Mouse (Mus musculus) CH12.LX (cell line): ENCODE measurements around the gene Bdp1. TPM values are rescaled to one million over a fixed set of nuclear protein-coding genes. Genes with fewer than 3 reads are reported as not detected.
A peak's percentile ranks its signal among the peaks of the same experiment; 100 is the strongest.

ENCODE experiments used
- DNase-seq: peaks from one replicate; pipeline ENCODE4 v3.0.0-alpha.2; 2013; ENCODE audit errors: extremely low read depth
- H3K27ac ChIP-seq: 2 replicates; pipeline ENCODE4 v1.5.1; 2012; ENCODE audit warnings: low read depth, mild to moderate bottlenecking, control low read depth, moderate library complexity; ENCODE audit not compliant: insufficient read depth
- H3K27me3 ChIP-seq: replicated peaks from 2 replicates; pipeline ENCODE3; 2012; ENCODE audit warnings: inconsistent platforms
- H3K36me3 ChIP-seq, 2 experiments: replicated peaks in 1 of 2; 2 replicates each; pipeline versions ENCODE3 to v1.6.1; 2012; ENCODE audit warnings: inconsistent platforms in 1 of 2, low read length in 1 of 2, mild to moderate bottlenecking in 1 of 2, mixed read lengths in 1 of 2, moderate library complexity in 1 of 2; ENCODE audit not compliant: control insufficient read depth in 1 of 2, insufficient read depth in 1 of 2
- H3K4me1 ChIP-seq, 2 experiments: 2 replicates each; pipeline ENCODE4 v1.6.1; 2012; ENCODE audit warnings: inconsistent platforms in 1 of 2, moderate library complexity in 1 of 2; ENCODE audit not compliant: insufficient read depth in 2 of 2, control insufficient read depth in 1 of 2
- H3K4me2 ChIP-seq: 2 replicates; pipeline ENCODE4 v1.6.1; 2012; ENCODE audit warnings: low read depth, mild to moderate bottlenecking, control low read depth; ENCODE audit not compliant: poor library complexity, insufficient read depth, severe bottlenecking
- H3K4me3 ChIP-seq, 3 experiments: fragments of 150-350 bp in 1 of 3; sonication (generic) in 1 of 3; replicated peaks in 1 of 3; 2 replicates each; pipeline versions ENCODE3 to v1.5.1; 2011 to 2012; ENCODE audit warnings: low read depth in 2 of 3, low read length in 2 of 3, mild to moderate bottlenecking in 2 of 3, moderate library complexity in 2 of 3, control low read depth in 1 of 3, improper control_type of control experiment in 1 of 3, inconsistent platforms in 1 of 3, mixed read lengths in 1 of 3; ENCODE audit not compliant: poor library complexity in 1 of 3
- H3K79me2 ChIP-seq: replicated peaks from 2 replicates; pipeline ENCODE4 v1.6.1; 2012; ENCODE audit warnings: mild to moderate bottlenecking, moderate library complexity; ENCODE audit not compliant: control insufficient read depth, poor library complexity, insufficient read depth, severe bottlenecking; ENCODE audit errors: extremely low read depth
- H3K9ac ChIP-seq: 2 replicates; pipeline ENCODE4 v1.6.1; 2012; ENCODE audit warnings: low read depth, mild to moderate bottlenecking, control low read depth, moderate library complexity; ENCODE audit not compliant: insufficient read depth
- H3K9me3 ChIP-seq: replicated peaks from 2 replicates; pipeline ENCODE3; 2012; ENCODE audit warnings: low read length, inconsistent platforms, mixed read lengths
- BHLHE40 ChIP-seq: IDR thresholded peaks from 2 replicates; pipeline ENCODE4 v1.6.1; 2011; ENCODE audit warnings: mild to moderate bottlenecking, low read depth, low read length, improper control_type of control experiment
- CHD1 ChIP-seq: IDR thresholded peaks from 2 replicates; pipeline ENCODE4 v1.6.1; 2012; ENCODE audit warnings: low read depth, low read length, improper control_type of control experiment, inconsistent platforms
- CHD2 ChIP-seq: IDR thresholded peaks from 2 replicates; pipeline ENCODE4 v1.6.1; 2011; ENCODE audit warnings: low read length, improper control_type of control experiment
- CTCF ChIP-seq, 2 experiments: IDR thresholded peaks in 1 of 2; conservative IDR thresholded peaks in 1 of 2; 2 replicates each; pipeline ENCODE4 v1.5.1; 2011 to 2012; ENCODE audit warnings: low read depth in 2 of 2, low read length in 2 of 2, improper control_type of control experiment in 1 of 2, inconsistent platforms in 1 of 2, mild to moderate bottlenecking in 1 of 2, moderate library complexity in 1 of 2
- E2F4 ChIP-seq: IDR thresholded peaks from 2 replicates; pipeline ENCODE4 v1.6.1; 2011; ENCODE audit warnings: low read depth, low read length, improper control_type of control experiment; ENCODE audit not compliant: insufficient replicate concordance
- EP300 ChIP-seq: IDR thresholded peaks from 2 replicates; pipeline ENCODE4 v1.6.1; 2011; ENCODE audit warnings: low read length, improper control_type of control experiment
- GABPA ChIP-seq: IDR thresholded peaks from 2 replicates; pipeline ENCODE4 v1.6.1; 2012; ENCODE audit warnings: low read depth, low read length, improper control_type of control experiment, inconsistent platforms; ENCODE audit not compliant: insufficient replicate concordance
- JUN ChIP-seq: IDR thresholded peaks from 2 replicates; pipeline ENCODE4 v1.6.1; 2011; ENCODE audit warnings: low read depth, mild to moderate bottlenecking, low read length, improper control_type of control experiment, moderate library complexity; ENCODE audit not compliant: insufficient read depth
- JUND ChIP-seq: conservative IDR thresholded peaks from 2 replicates; pipeline ENCODE4 v1.6.1; 2011; ENCODE audit warnings: low read depth, low read length, improper control_type of control experiment
- KAT2A ChIP-seq: IDR thresholded peaks from 2 replicates; pipeline ENCODE4 v1.6.1; 2012; ENCODE audit warnings: low read length, improper control_type of control experiment, inconsistent platforms; ENCODE audit not compliant: insufficient replicate concordance
- MAFK ChIP-seq: IDR thresholded peaks from 2 replicates; pipeline ENCODE4 v1.6.1; 2011; ENCODE audit warnings: low read length, improper control_type of control experiment; ENCODE audit not compliant: insufficient replicate concordance
- MAZ ChIP-seq: IDR thresholded peaks from 2 replicates; pipeline ENCODE4 v1.6.1; 2012; ENCODE audit warnings: low read depth, mild to moderate bottlenecking, inconsistent platforms, low read length, improper control_type of control experiment, moderate library complexity
- MEF2A ChIP-seq: IDR thresholded peaks from 2 replicates; pipeline ENCODE4 v1.6.1; 2014; ENCODE audit warnings: low read depth, mild to moderate bottlenecking, inconsistent platforms, low read length, improper control_type of control experiment, borderline replicate concordance
- MYC ChIP-seq: IDR thresholded peaks from 2 replicates; pipeline ENCODE4 v1.6.1; 2011; ENCODE audit warnings: low read depth, mild to moderate bottlenecking, improper control_type of control experiment, low read length
- NRF1 ChIP-seq: IDR thresholded peaks from 2 replicates; pipeline ENCODE4 v1.6.1; 2014; ENCODE audit warnings: low read depth, mild to moderate bottlenecking, inconsistent platforms, low read length, improper control_type of control experiment, moderate library complexity
- POLR2A ChIP-seq: IDR thresholded peaks from 2 replicates; pipeline ENCODE4 v1.6.1; 2011; ENCODE audit warnings: low read depth, mild to moderate bottlenecking, improper control_type of control experiment, low read length
- POLR2AphosphoS2 ChIP-seq: IDR thresholded peaks from 2 replicates; pipeline ENCODE4 v1.6.1; 2011; ENCODE audit warnings: low read depth, low read length, improper control_type of control experiment
- RCOR1 ChIP-seq: conservative IDR thresholded peaks from 2 replicates; pipeline ENCODE4 v1.6.1; 2012; ENCODE audit warnings: low read depth, mild to moderate bottlenecking, inconsistent platforms, low read length, improper control_type of control experiment
- SIN3A ChIP-seq: IDR thresholded peaks from 2 replicates; pipeline ENCODE4 v1.6.1; 2012; ENCODE audit warnings: low read length, improper control_type of control experiment, inconsistent platforms
- SMC3 ChIP-seq: IDR thresholded peaks from 2 replicates; pipeline ENCODE4 v1.6.1; 2011; ENCODE audit warnings: low read depth, low read length, improper control_type of control experiment
- TBP ChIP-seq: conservative IDR thresholded peaks from 2 replicates; pipeline ENCODE4 v1.6.1; 2011; ENCODE audit warnings: low read depth, low read length, improper control_type of control experiment
- TCF12 ChIP-seq: IDR thresholded peaks from 2 replicates; pipeline ENCODE4 v1.6.1; 2014; ENCODE audit warnings: low read depth, mild to moderate bottlenecking, inconsistent platforms, low read length, improper control_type of control experiment
- UBTF ChIP-seq: IDR thresholded peaks from 2 replicates; pipeline ENCODE4 v1.6.1; 2012; ENCODE audit warnings: low read depth, mild to moderate bottlenecking, inconsistent platforms, low read length, improper control_type of control experiment, moderate library complexity
- USF1 ChIP-seq: IDR thresholded peaks from 2 replicates; pipeline ENCODE4 v1.6.1; 2014; ENCODE audit warnings: low read depth, mild to moderate bottlenecking, inconsistent platforms, low read length, improper control_type of control experiment
- USF2 ChIP-seq: conservative IDR thresholded peaks from 2 replicates; pipeline ENCODE4 v1.6.1; 2011; ENCODE audit warnings: low read depth, low read length, improper control_type of control experiment
- ZC3H11A ChIP-seq: IDR thresholded peaks from 2 replicates; pipeline ENCODE4 v1.6.1; 2012; ENCODE audit warnings: low read depth, mild to moderate bottlenecking, inconsistent platforms, low read length, improper control_type of control experiment
- ZNF384 ChIP-seq: IDR thresholded peaks from 2 replicates; pipeline ENCODE4 v1.6.1; 2012; ENCODE audit warnings: low read depth, low read length, improper control_type of control experiment, inconsistent platforms
- dilution Hi-C: fragments of 300-500 bp; cut with MboI; formaldehyde crosslinking; loops from 2 replicates; pipeline ENCODE4 v1.14.3; 2020; ENCODE audit warnings: low sequenced_read_pairs; ENCODE audit not compliant: extremely low pct_unique_long_range_greater_than_20kb, extremely low pct_ligation_motif_present
- in situ Hi-C: fragments of 300-500 bp; cut with MboI; formaldehyde crosslinking; loops from 3 replicates; pipeline ENCODE4 v1.14.3; 2019; ENCODE audit warnings: low sequenced_read_pairs, low pct_ligation_motif_present, low pct_unique_long_range_greater_than_20kb, mixed read lengths
- polyA plus RNA-seq: library from polyadenylated mRNA; unstranded; fragments of >175 nt; gene quantifications from 2 replicates; pipeline ENCODE4 v1.2.1, GENCODE M21; 2012; ENCODE audit warnings: low read depth; ENCODE audit not compliant: insufficient read length
- total RNA-seq, 2 experiments: library from RNA; depleted of rRNA; stranded (reverse); fragments of 300-350 nt in 1 of 2; fragments of >200 nt in 1 of 2; gene quantifications; 2 replicates each; pipeline ENCODE4 v1.2.3; 2012 to 2014

Gene Bdp1
- total and polyA plus RNA-seq, 3 experiments: 20.0 to 24.2 (median 22.0) TPM

DNA sequence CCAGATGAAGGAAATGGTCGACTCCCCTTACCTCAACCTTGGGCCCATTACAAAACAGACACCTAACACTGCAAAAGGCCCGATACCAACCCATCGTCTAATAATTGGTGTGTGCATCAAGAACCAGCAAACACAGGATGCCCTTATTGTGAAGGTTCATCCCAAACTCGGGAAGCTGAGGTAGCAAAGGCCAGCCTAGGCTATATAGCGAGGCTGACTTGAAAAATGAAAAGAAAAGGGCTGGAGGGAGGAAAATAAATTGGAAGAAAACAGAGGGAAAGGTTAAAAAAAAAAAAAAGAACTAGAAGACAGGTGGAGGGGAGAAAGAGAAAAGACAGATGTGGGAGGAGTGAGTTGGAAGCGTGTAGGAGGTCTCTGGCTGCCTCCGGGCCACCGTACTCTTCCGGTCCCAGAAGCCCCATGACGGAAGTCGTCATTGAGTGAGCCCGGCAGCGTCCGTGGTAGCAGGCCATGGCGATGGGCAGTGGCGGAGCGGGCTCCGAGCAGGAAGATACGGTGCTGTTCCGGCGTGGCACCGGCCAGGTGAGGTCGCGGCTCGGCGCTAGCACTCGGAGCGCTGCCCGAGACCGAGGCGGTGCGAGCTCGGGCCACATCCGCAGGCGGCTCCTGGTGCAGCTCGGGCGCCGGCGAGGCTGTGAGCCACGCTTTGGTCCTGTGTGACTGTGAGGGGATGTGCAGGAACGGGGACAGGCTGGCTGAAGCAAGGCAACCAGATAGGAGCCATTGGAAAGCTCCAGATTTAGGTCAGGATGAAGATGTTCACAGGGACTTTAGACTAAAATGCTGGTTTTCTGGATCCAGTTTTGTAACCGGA, 20.8 kb upstream of the Bdp1 start, which contains the start of gene Smn1 (continued):
- TF ChIP-seq USF1 (no peak), EP300 (no peak), KAT2A (peak; percentile 96), CHD1 (no peak), ZC3H11A (no peak), UBTF (no peak), NRF1 (peak; percentile 47), BHLHE40 (no peak)
- TF ChIP-seq, all 38 proteins: peak for 19

DNA sequence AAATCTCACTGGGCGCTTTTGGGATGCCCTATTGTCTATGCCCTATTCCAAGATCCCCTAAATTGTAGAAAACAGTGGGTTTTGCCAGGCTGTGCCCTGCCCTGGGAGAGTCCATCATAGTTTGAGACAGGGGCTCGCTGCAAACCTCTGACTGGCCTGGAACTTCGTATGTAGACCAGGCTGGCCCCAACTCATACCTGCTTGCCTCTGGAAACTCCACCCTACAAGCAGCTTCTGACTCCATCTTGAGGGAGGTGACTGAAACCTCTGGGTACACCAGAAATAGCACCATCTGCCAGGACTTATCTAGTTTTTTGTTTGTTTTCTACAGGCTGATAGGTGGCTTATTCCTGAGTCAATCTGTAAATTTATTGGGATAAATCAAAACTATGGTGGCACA, 20.1 kb upstream of the Bdp1 start:
- H3K9ac ChIP-seq: peak overlapping the region; percentile 92
- dilution Hi-C loops: no loop called here
- TF ChIP-seq KAT2A (no peak), JUND (no peak), GABPA (no peak)
- no peak overlapping the region for H3K27ac ChIP-seq
- H3K27me3 ChIP-seq: no peaks in the 10 kb centered on the region
- peaks cover 22 to 27% of the 10 kb centered on the region in 2 experiments for H3K36me3 ChIP-seq
- DNase-seq: no peak
- peak overlapping the region; percentile 84 for H3K4me2 ChIP-seq
- no peaks in the 10 kb centered on the region for H3K9me3 ChIP-seq
- H3K4me3 ChIP-seq: peak overlapping the region; percentile 85 to 100 (median 92)
- H3K4me1 ChIP-seq: peaks cover 0 to 15% of the 10 kb centered on the region in 2 experiments; a peak in 2 of 4 replicates
- peaks cover 17% of the 10 kb centered on the region for H3K79me2 ChIP-seq
- in situ Hi-C loops: loop anchor here (25.0 kb wide), 1 partner anchor 263 kb away; no protein-coding TSS in a partner anchor

DNA sequence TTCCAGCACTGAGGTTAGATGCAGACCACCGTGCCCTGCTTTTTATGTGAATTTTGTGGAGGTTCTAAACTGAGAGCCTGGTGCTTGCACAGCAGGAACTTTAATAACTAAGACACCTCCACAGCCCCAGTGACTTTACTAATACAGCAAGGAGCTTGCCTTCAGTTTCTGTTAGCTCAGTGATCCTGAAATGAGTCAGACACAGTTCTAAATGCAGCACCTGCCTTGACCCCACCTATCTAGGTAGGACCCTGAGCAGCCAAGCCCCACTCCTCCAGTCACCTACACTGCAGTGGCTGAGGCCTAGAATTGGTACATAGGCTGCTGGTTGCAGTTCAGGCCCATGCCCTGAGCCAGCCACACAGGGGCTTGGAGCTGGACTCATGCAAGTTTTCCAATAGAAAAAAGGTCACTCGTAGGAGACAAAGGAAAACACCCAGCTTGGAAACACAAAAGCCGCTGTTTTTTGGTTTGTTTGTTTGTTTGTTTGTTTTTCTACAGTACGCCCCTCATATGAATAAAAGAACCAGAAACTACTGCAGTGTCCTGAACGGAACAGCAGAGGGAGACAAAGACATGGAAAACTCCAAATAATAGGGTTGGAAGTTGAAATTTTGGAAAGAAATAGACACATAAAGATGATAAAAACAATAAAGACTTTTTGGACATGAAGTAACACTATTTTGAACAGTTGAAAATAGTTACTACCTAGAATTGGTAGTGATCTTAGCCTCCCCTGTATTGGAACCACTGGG, 8.5 kb upstream of the Bdp1 start:
- no peak overlapping the region for H3K4me3 ChIP-seq
- in situ Hi-C loops (loop anchor here (25.0 kb wide), 1 partner anchor 275 kb away; no protein-coding TSS in a partner anchor), dilution Hi-C loops (no loop called here)
- no peak for DNase-seq
- H3K9me3 ChIP-seq: no peaks in the 10 kb centered on the region
- H3K9ac ChIP-seq: no peak overlapping the region
- no peak overlapping the region for H3K27ac ChIP-seq
- no peak overlapping the region; the same call in 1 of the 2 replicates for H3K4me2 ChIP-seq
- no peaks in the 10 kb centered on the region for H3K79me2 ChIP-seq
- peaks cover 6 to 13% of the 10 kb centered on the region in 2 experiments for H3K4me1 ChIP-seq
- peaks cover 15% of the 10 kb centered on the region for H3K27me3 ChIP-seq
- no peaks in the 10 kb centered on the region for H3K36me3 ChIP-seq
- TF ChIP-seq TBP (no peak), SMC3 (peak; percentile 60), ZNF384 (no peak), POLR2AphosphoS2 (no peak), MAZ (no peak), RCOR1 (peak; percentile 43; the same call in 1 of the 2 replicates), MAFK (no peak), MYC (no peak), POLR2A (no peak), E2F4 (no peak), TCF12 (no peak), MEF2A (no peak; the same call in 1 of the 2 replicates), JUN (peak; percentile 73), SIN3A (no peak), CTCF (conservative IDR thresholded peaks at IDR 0.05 in 1 of 2, IDR thresholded peaks at IDR 0.05 in 1 of 2; ENCODE audit: low read depth in 2 of 2, low read length in 2 of 2) (peak; percentile 42 to 70), USF2 (no peak), EP300 (peak; percentile 67), CHD2 (no peak), GABPA (no peak)
